Mouse (Mus musculus) forebrain, embryonic 16.5 days (tissue): ENCODE data around the gene Tmem116. TPM values are rescaled to one million over a fixed set of nuclear protein-coding genes. Genes with fewer than 3 reads are reported as not detected.
A peak's percentile ranks its signal among the peaks of the same experiment; 100 is the strongest.

Source experiments
- ATAC-seq: fragments of 200-750 bp; cut with Nextera tagmentation; 2 replicates; pipeline ENCODE4 v1.8.0; 2017; ENCODE audit warnings: mild to moderate bottlenecking, moderate library complexity
- H3K27ac ChIP-seq: fragments of 300-500 bp; sonication (generic); 2 replicates; pipeline ENCODE4 v1.5.1; 2014; ENCODE audit warnings: low read length, control low read depth
- H3K27me3 ChIP-seq: fragments of 300-500 bp; sonication (generic); replicated peaks from 2 replicates; pipeline ENCODE4 v1.6.1; 2014; ENCODE audit warnings: low read length; ENCODE audit not compliant: control insufficient read depth, insufficient read depth
- H3K36me3 ChIP-seq: fragments of 300-500 bp; sonication (generic); 2 replicates; pipeline ENCODE4 v1.6.1; 2014; ENCODE audit not compliant: control insufficient read depth, insufficient read depth
- H3K4me1 ChIP-seq: fragments of 300-500 bp; sonication (generic); replicated peaks from 2 replicates; pipeline ENCODE4 v1.6.1; 2014; ENCODE audit warnings: low read length; ENCODE audit not compliant: control insufficient read depth, insufficient read depth
- H3K4me2 ChIP-seq: fragments of 300-500 bp; sonication (generic); 2 replicates; pipeline ENCODE4 v1.6.1; 2014; ENCODE audit warnings: mild to moderate bottlenecking, low read length, control low read depth
- H3K4me3 ChIP-seq: fragments of 300-500 bp; sonication (generic); replicated peaks from 2 replicates; pipeline ENCODE4 v1.5.1; 2014; ENCODE audit warnings: mild to moderate bottlenecking, low read length, control low read depth
- H3K9ac ChIP-seq: fragments of 300-500 bp; sonication (generic); replicated peaks from 2 replicates; pipeline ENCODE4 v1.6.1; 2014; ENCODE audit warnings: low read depth, low read length, control low read depth
- H3K9me3 ChIP-seq: fragments of 300-500 bp; sonication (generic); 2 replicates; pipeline ENCODE4 v1.6.1; 2016; ENCODE audit warnings: low read length; ENCODE audit not compliant: control insufficient read depth
- whole genome bisulfite sequencing: fragments of 180-500 bp; shearing (Covaris S2); extraction: QIAGEN DNeasy Blood & Tissue Kit; methylation state at CpG from one replicate; pipeline ENCODE4 v1.1.7; 2014; 5-methylcytosine and 5-hydroxymethylcytosine counted together
- polyA plus RNA-seq: library from polyadenylated mRNA; unstranded; fragments of >200 nt; fragmentation: Nextera tagmentation; extraction: Ambion mirVana; gene quantifications from 2 replicates; pipeline ENCODE4 v1.2.1, GENCODE M21; 2015

The Tmem116 gene
- 1.2 and 1.9 TPM in 2 replicates for polyA plus RNA-seq

- Histone ChIP-seq H3K36me3 (peaks cover 21% of the 10 kb centered on the region), H3K4me2 (peak within 1 kb of the TSS; percentile 85), H3K9ac (peak within 1 kb of the TSS; percentile 96), H3K9me3 (no peaks in the 10 kb centered on the region), H3K27me3 (no peaks in the 10 kb centered on the region), H3K27ac (peak within 1 kb of the TSS; percentile 96), H3K4me3 (peak within 1 kb of the TSS; percentile 63), H3K4me1 (peaks cover 25% of the 10 kb centered on the region)
- peak; percentile 31 for ATAC-seq
- 2% methylated on average over 17 of the region's 17 CpGs for WGBS
Observed at GRCm38 (mm10) chr5:121451644-121452025, at the start of gene Tmem116. Tmem116 (plus strand) TSS chr5:121451893.

DNA sequence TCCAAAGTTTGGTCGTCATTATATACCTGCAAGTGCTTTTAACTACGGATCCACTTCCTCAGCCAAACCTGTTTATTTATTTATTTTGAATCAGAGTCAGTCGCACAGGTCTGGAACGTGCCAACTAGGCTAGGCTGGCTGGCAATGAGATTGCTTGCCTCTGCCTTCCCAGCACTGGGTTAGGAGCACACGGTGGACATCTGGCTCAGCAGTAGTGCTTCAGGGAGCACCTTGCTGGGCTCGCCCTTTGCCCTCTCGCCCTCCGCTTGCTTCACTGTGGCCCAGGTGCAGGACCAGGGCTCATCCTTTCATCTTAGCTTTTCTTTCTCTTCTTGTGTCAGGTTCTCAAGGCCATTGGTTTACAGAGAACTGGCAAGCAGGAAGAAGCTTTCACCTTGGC is 43.8 kb upstream of the Tmem116 start:
- Histone ChIP-seq H3K4me1 (no peaks in the 10 kb centered on the region), H3K4me2 (no peak overlapping the region), H3K27me3 (no peaks in the 10 kb centered on the region), H3K27ac (no peak overlapping the region), H3K4me3 (no peak overlapping the region), H3K9me3 (no peaks in the 10 kb centered on the region), H3K9ac (no peak overlapping the region), H3K36me3 (peaks cover 12% of the 10 kb centered on the region; the same call in 1 of the 2 replicates)
- WGBS: 91% methylated on average over 8 of the region's 8 CpGs
- ATAC-seq: no peak

GRCm38 (mm10) chr5:121410975-121411374 is 40.7 kb upstream of the Tmem116 start:
- Histone ChIP-seq H3K4me1 (no peaks in the 10 kb centered on the region), H3K9me3 (no peaks in the 10 kb centered on the region), H3K9ac (no peak overlapping the region), H3K27ac (no peak overlapping the region), H3K4me3 (no peak overlapping the region), H3K27me3 (no peaks in the 10 kb centered on the region), H3K4me2 (no peak overlapping the region), H3K36me3 (peaks cover 23% of the 10 kb centered on the region)
- 90% methylated on average over 4 of the region's 4 CpGs for WGBS
- no peak for ATAC-seq

GRCm38 (mm10) chr5:121420721-121421120 is 31.0 kb upstream of the Tmem116 start:
- Histone ChIP-seq H3K4me3 (no peak overlapping the region), H3K4me1 (no peaks in the 10 kb centered on the region), H3K36me3 (peaks cover 49% of the 10 kb centered on the region), H3K27ac (no peak overlapping the region), H3K9me3 (no peaks in the 10 kb centered on the region), H3K27me3 (no peaks in the 10 kb centered on the region), H3K4me2 (no peak overlapping the region), H3K9ac (no peak overlapping the region)
- no peak for ATAC-seq
- WGBS: 94% methylated on average over 9 of the region's 9 CpGs

- H3K27me3 ChIP-seq: no peaks in the 10 kb centered on the region
- H3K4me2 ChIP-seq: no peak overlapping the region
- no peaks in the 10 kb centered on the region for H3K9me3 ChIP-seq
- H3K36me3 ChIP-seq: peaks cover 50% of the 10 kb centered on the region
- no peak overlapping the region for H3K9ac ChIP-seq
- H3K4me1 ChIP-seq: no peaks in the 10 kb centered on the region
- 92% methylated on average over 6 of the region's 6 CpGs for WGBS
- no peak for ATAC-seq
- H3K4me3 ChIP-seq: no peak overlapping the region
- no peak overlapping the region for H3K27ac ChIP-seq
Observed at GRCm38 (mm10) chr5:121422787-121423186, 28.9 kb upstream of the Tmem116 start.

GRCm38 (mm10) chr5:121423297-121423696 is 28.4 kb upstream of the Tmem116 start:
- Histone ChIP-seq H3K27me3 (no peaks in the 10 kb centered on the region), H3K9me3 (no peaks in the 10 kb centered on the region), H3K4me3 (no peak overlapping the region), H3K4me2 (no peak overlapping the region), H3K27ac (no peak overlapping the region), H3K9ac (no peak overlapping the region), H3K4me1 (no peaks in the 10 kb centered on the region), H3K36me3 (peaks cover 50% of the 10 kb centered on the region)
- no peak for ATAC-seq
- 87% methylated on average over 10 of the region's 10 CpGs for WGBS

GRCm38 (mm10) chr5:121428954-121429353 is 22.7 kb upstream of the Tmem116 start:
- Histone ChIP-seq H3K27me3 (no peaks in the 10 kb centered on the region), H3K9ac (no peak overlapping the region), H3K4me2 (no peak overlapping the region), H3K4me1 (no peaks in the 10 kb centered on the region), H3K4me3 (no peak overlapping the region), H3K9me3 (no peaks in the 10 kb centered on the region), H3K27ac (no peak overlapping the region), H3K36me3 (peaks cover 59% of the 10 kb centered on the region)
- ATAC-seq: no peak
- 94% methylated on average over 3 of the region's 3 CpGs for WGBS

DNA sequence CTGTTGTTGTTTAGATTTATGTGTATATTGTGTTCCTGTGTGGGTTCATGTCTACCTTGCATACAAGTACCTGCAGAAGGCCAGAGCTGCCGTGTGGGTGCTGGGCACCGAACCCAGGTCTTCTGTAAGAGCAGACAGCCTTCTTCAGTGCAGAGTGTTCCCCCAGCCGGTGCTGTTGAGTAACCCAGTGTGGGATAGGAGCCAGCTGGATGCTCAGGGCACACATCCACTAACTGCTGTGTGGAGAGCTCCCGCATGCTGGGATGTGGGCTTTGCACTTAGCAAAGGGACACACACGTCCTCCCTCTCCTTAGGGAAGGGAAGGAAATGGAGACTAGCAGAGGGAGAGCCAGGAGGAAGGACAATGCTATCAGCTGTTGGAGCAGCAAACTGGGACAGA is 13.6 kb upstream of the Tmem116 start:
- WGBS: 84% methylated on average over 5 of the region's 5 CpGs

GRCm38 (mm10) chr5:121438756-121439155 is 12.9 kb upstream of the Tmem116 start:
- no peak overlapping the region for H3K27ac ChIP-seq
- no peak for ATAC-seq
- H3K36me3 ChIP-seq: peaks cover 33% of the 10 kb centered on the region
- H3K4me3 ChIP-seq: no peak overlapping the region
- WGBS: 92% methylated on average over 11 of the region's 11 CpGs
- no peaks in the 10 kb centered on the region for H3K4me1 ChIP-seq
- H3K9ac ChIP-seq: no peak overlapping the region
- no peaks in the 10 kb centered on the region for H3K9me3 ChIP-seq
- H3K4me2 ChIP-seq: no peak overlapping the region
- H3K27me3 ChIP-seq: no peaks in the 10 kb centered on the region

More for the DNA sequence above, 13.6 kb upstream of the Tmem116 start:
- Histone ChIP-seq H3K36me3 (peaks cover 31% of the 10 kb centered on the region), H3K27me3 (no peaks in the 10 kb centered on the region), H3K4me3 (no peak overlapping the region), H3K4me1 (no peaks in the 10 kb centered on the region), H3K9ac (no peak overlapping the region), H3K9me3 (no peaks in the 10 kb centered on the region), H3K27ac (no peak overlapping the region), H3K4me2 (no peak overlapping the region)
- no peak for ATAC-seq

DNA sequence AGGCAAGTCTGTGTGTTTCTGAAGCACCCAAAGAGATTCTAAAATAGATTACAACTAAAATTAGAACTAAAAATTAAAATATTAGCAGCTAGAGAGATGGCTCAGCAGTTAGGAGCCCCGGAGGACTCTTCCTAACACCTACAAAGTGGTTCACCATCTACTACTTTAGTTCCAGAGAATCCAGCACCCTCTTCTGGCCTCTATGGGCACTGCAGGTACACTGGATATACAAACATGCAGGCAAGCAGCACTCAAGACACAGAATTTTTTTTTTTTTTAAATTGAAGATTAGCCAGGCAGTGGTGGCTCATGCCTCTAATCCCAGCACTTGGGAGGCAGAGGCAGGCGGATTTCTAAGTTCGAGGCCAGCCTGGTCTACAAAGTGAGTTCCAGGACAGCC is 8.1 kb upstream of the Tmem116 start:
- H3K9me3 ChIP-seq: no peaks in the 10 kb centered on the region
- H3K4me3 ChIP-seq: no peak overlapping the region
- H3K27me3 ChIP-seq: no peaks in the 10 kb centered on the region
- H3K36me3 ChIP-seq: peaks cover 47% of the 10 kb centered on the region
- H3K4me2 ChIP-seq: no peak overlapping the region
- no peak overlapping the region for H3K9ac ChIP-seq
- H3K4me1 ChIP-seq: no peaks in the 10 kb centered on the region
- no peak for ATAC-seq
- 93% methylated on average over 3 of the region's 3 CpGs for WGBS
- H3K27ac ChIP-seq: no peak overlapping the region
